Mouse (Mus musculus) heart, embryonic 14.5 days (tissue): ENCODE results near the gene Mdh1b. TPM values are rescaled to one million over a fixed set of nuclear protein-coding genes. Genes with fewer than 3 reads are reported as not detected.

ENCODE experiments used
- ATAC-seq: fragments of 200-750 bp; cut with Nextera tagmentation; 2 replicates; pipeline ENCODE4 v1.8.0; 2017; ENCODE audit warnings: low read depth, moderate TSS enrichment; ENCODE audit not compliant: insufficient number of reproducible peaks, insufficient read depth, low FRiP score
- H3K27ac ChIP-seq, 2 experiments: fragments of 200-500 bp in 1 of 2; fragments of 300-500 bp in 1 of 2; sonication (generic) in 1 of 2; replicated peaks in 1 of 2; 2 replicates each; pipeline ENCODE4 v1.5.1; 2012 to 2014; ENCODE audit warnings: low read depth in 2 of 2, low read length in 2 of 2, control low read depth in 1 of 2, mild to moderate bottlenecking in 1 of 2, mixed read lengths in 1 of 2; ENCODE audit not compliant: control insufficient read depth in 1 of 2, insufficient read depth in 1 of 2
- H3K27me3 ChIP-seq: fragments of 300-500 bp; sonication (generic); 2 replicates; pipeline ENCODE4 v1.6.1; 2014; ENCODE audit warnings: mild to moderate bottlenecking, low read length, control low read depth; ENCODE audit not compliant: control insufficient read depth, insufficient read depth
- H3K36me3 ChIP-seq: fragments of 300-500 bp; sonication (generic); 2 replicates; pipeline ENCODE4 v1.6.1; 2014; ENCODE audit warnings: mild to moderate bottlenecking, control low read depth, low read length, mixed read lengths; ENCODE audit not compliant: control insufficient read depth, insufficient read depth
- H3K4me1 ChIP-seq, 2 experiments: fragments of 200-500 bp in 1 of 2; fragments of 300-500 bp in 1 of 2; sonication (generic) in 1 of 2; 2 replicates each; pipeline ENCODE4 v1.6.1; 2012 to 2014; ENCODE audit warnings: low read length in 2 of 2, control low read depth in 1 of 2, mixed read lengths in 1 of 2; ENCODE audit not compliant: control insufficient read depth in 2 of 2, insufficient read depth in 2 of 2
- H3K4me2 ChIP-seq: fragments of 300-500 bp; sonication (generic); 2 replicates; pipeline ENCODE4 v1.6.1; 2014; ENCODE audit warnings: mild to moderate bottlenecking, low read length
- H3K4me3 ChIP-seq, 2 experiments: fragments of 200-500 bp in 1 of 2; fragments of 300-500 bp in 1 of 2; sonication (generic) in 1 of 2; 2 replicates each; pipeline ENCODE4 v1.5.1; 2012 to 2014; ENCODE audit warnings: low read length in 2 of 2, mild to moderate bottlenecking in 2 of 2, control low read depth in 1 of 2, low read depth in 1 of 2, moderate library complexity in 1 of 2; ENCODE audit not compliant: control insufficient read depth in 1 of 2, insufficient read depth in 1 of 2
- H3K9ac ChIP-seq: fragments of 300-500 bp; sonication (generic); 2 replicates; pipeline ENCODE4 v1.6.1; 2014; ENCODE audit warnings: mild to moderate bottlenecking, low read length
- H3K9me3 ChIP-seq: fragments of 300-500 bp; sonication (generic); 2 replicates; pipeline ENCODE4 v1.6.1; 2016; ENCODE audit warnings: low read length, control low read depth; ENCODE audit not compliant: control insufficient read depth
- WGBS: fragments of 180-500 bp; shearing (Covaris S2); extraction: QIAGEN DNeasy Blood & Tissue Kit; methylation state at CpG from one replicate; pipeline ENCODE4 v1.1.7; 2014; 5-methylcytosine and 5-hydroxymethylcytosine counted together
- polyA plus RNA-seq: library from polyadenylated mRNA; unstranded; fragments of >200 nt; fragmentation: Nextera tagmentation; extraction: Ambion mirVana; gene quantifications from 2 replicates; pipeline ENCODE4 v1.2.1, GENCODE M21; 2014

The Mdh1b gene
- polyA plus RNA-seq, 1 experiment from 2014 or later = not detected

DNA sequence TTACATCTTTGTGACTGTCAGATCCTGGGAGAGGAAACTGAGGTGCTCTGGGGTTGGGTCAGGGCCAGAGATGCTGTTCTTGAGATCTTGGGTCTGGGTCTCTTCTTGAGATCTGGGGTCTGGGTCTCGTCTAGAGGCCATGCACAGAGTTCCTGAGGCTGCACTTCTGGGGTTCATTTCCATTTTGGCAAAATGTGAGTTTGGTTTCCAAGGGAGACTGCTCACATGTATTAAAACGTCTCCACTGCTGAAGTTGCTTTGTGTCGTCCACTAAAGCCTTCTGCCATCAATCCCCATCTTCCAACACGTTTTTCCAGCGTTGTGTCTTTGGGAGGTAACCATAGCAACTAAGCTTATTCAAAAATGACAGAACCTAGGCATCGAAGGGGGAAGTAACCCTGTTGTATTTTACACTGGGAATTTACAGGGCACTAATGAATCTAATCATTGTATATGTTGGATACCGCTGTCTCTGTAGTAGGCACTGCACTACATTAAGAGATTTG, 33.8 kb upstream of the Mdh1b start:
- no peaks in the 10 kb centered on the region for H3K36me3 ChIP-seq
- ATAC-seq = no peak
- H3K9ac ChIP-seq = no peak overlapping the region
- no peaks in the 10 kb centered on the region; a peak in 1 of 4 replicates for H3K4me1 ChIP-seq
- WGBS = 53% methylated on average over 7 of the region's 7 CpGs
- no peaks in the 10 kb centered on the region for H3K9me3 ChIP-seq
- H3K27ac ChIP-seq = peak overlapping the region in 1 of 2 experiments; percentile 62; a peak in 2 of 4 replicates
- H3K27me3 ChIP-seq = 0 out of 2 replicates have a peak, but pooled peaks cover 3% of the 10 kb centered on the region
- H3K4me3 ChIP-seq = no peak overlapping the region
- no peak overlapping the region for H3K4me2 ChIP-seq

GRCm38 (mm10) chr1:63763212-63763694, 33.1 kb upstream of the Mdh1b start:
- 34% methylated on average over 3 of the region's 3 CpGs for WGBS

DNA sequence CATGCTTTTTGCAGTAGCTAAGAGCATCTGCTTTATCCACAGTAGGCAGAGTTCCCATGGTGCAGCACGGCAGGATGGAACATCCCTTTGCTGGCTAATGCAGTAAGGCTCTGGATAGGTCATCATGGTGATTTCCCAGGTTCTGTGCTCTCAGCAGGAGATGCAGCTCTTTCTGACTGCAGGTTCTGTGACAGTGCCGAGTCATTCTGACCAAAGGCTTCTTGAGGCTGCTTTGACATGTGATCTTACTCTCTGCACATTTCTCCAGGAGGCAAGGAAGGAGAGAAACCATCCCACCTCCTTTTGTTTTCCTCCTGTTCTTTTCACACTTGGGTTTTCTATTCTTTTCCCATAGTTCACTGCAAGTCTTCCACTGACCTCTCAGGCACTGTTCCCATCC, 25.9 kb upstream of the Mdh1b start:
- Histone ChIP-seq H3K27me3 (no peaks in the 10 kb centered on the region), H3K4me2 (no peak overlapping the region), H3K27ac (no peak overlapping the region), H3K36me3 (peaks cover 31% of the 10 kb centered on the region), H3K9ac (no peak overlapping the region), H3K4me3 (no peak overlapping the region), H3K9me3 (no peaks in the 10 kb centered on the region), H3K4me1 (no peaks in the 10 kb centered on the region)
- ATAC-seq = no peak
- 54% methylated on average over 2 of the region's 2 CpGs for WGBS

More at GRCm38 (mm10) chr1:63763212-63763694, 33.1 kb upstream of the Mdh1b start:
- Histone ChIP-seq H3K4me3 (no peak overlapping the region), H3K9ac (no peak overlapping the region), H3K27me3 (0 out of 2 replicates have a peak, but pooled peaks cover 3% of the 10 kb centered on the region), H3K4me1 (no peaks in the 10 kb centered on the region; a peak in 1 of 4 replicates), H3K36me3 (no peaks in the 10 kb centered on the region), H3K9me3 (no peaks in the 10 kb centered on the region), H3K4me2 (no peak overlapping the region), H3K27ac (peak overlapping the region in 1 of 2 experiments; percentile 62; a peak in 2 of 4 replicates)
- peak; percentile 43; the same call in 1 of the 2 replicates for ATAC-seq

DNA sequence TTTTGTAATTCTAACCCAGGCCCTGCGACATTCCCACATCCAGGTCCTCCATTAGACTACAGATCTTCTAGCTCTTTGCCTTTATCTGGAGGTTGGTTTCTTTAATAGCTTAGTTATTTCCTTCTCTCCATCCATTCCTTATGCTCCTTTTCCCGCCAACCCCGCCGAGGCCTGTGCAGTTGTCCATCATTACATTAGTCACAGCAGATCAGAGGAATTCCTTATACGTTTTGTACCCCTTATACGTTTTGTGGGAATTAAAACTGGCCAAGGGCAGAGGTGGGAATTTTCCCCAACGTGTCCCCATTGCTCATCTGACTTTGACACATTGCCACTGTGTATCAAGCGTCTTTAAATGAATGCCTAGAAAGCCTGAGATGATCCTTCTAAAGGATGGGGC, 322 bp downstream of the Mdh1b start:
- Histone ChIP-seq H3K9me3 (no peaks in the 10 kb centered on the region), H3K4me3 (peak overlapping the region; percentile 69 to 98), H3K9ac (peak overlapping the region; percentile 83), H3K36me3 (0 out of 2 replicates have a peak, but pooled peaks cover 3% of the 10 kb centered on the region), H3K27me3 (no peaks in the 10 kb centered on the region), H3K4me1 (peaks cover 0 to 6% of the 10 kb centered on the region in 2 experiments; a peak in 2 of 4 replicates), H3K27ac (no peak overlapping the region), H3K4me2 (peak overlapping the region; percentile 79)
- ATAC-seq = no peak
- 44% methylated on average over 8 of the region's 8 CpGs for WGBS

- H3K36me3 ChIP-seq = no peaks in the 10 kb centered on the region
- H3K27me3 ChIP-seq = no peaks in the 10 kb centered on the region
- no peak overlapping the region for H3K9ac ChIP-seq
- no peak overlapping the region for H3K27ac ChIP-seq
- no peak for ATAC-seq
- no peaks in the 10 kb centered on the region for H3K9me3 ChIP-seq
- H3K4me3 ChIP-seq = no peak overlapping the region
- H3K4me2 ChIP-seq = no peak overlapping the region
- no peaks in the 10 kb centered on the region for H3K4me1 ChIP-seq
- WGBS = 68% methylated on average over 7 of the region's 7 CpGs
Observed at GRCm38 (mm10) chr1:63720161-63720560, 10.0 kb downstream of the Mdh1b start.

DNA sequence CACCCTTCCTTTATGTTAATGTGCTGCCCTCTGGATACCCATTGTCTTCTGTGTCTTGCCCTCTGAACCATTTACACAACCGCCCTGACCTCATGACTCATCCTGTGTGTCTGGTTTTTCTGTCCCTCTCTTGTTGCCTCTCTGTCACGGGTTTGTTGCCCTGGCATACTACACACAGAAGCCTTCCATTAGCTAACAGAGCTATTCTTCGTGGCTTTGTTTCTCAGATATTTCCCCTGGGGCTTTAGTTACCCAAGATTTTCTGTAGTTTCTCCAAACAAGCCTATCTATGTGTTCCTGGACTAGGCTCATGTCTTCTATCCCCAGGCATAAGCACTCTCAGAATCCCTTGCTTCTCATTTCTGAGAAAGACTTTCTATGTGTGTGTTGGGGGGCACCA, 21.2 kb downstream of the Mdh1b start:
- H3K4me3 ChIP-seq = no peak overlapping the region

DNA sequence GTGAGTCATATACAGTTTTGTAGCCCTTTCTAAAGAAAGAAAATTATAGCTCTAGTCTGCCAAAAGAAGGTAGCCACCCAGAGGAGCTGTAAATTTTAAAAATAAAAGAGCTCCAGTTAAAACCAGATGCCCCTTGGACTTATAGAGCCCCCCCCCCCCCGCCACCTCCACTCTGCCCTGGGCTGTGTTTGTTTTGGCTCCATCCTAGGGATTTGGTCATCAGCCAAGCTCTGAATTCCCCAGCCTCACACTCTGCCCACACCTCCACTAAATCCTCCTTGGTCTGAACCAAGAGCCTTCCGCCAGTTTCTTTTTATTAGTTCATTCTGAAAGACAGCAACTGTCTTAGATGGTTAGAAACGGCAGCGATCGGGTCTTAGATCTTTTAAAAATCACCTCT, 24.4 kb downstream of the Mdh1b start:
- ATAC-seq = peak; percentile 54; the same call in 1 of the 2 replicates
- Histone ChIP-seq H3K4me2 (0 out of 2 replicates have a peak overlapping the region, but pooled peaks have one; percentile 1), H3K9ac (no peak overlapping the region), H3K9me3 (peaks cover 3% of the 10 kb centered on the region; the same call in 1 of the 2 replicates), H3K27ac (no peak overlapping the region; a peak in 1 of 4 replicates), H3K4me3 (no peak overlapping the region), H3K36me3 (no peaks in the 10 kb centered on the region), H3K27me3 (no peaks in the 10 kb centered on the region), H3K4me1 (no peaks in the 10 kb centered on the region)
- WGBS = 54% methylated on average over 5 of the region's 5 CpGs

More for the DNA sequence above, 21.2 kb downstream of the Mdh1b start:
- Histone ChIP-seq H3K4me1 (no peaks in the 10 kb centered on the region), H3K36me3 (no peaks in the 10 kb centered on the region), H3K9ac (no peak overlapping the region), H3K4me2 (no peak overlapping the region), H3K27me3 (no peaks in the 10 kb centered on the region), H3K9me3 (peaks cover 3% of the 10 kb centered on the region; the same call in 1 of the 2 replicates), H3K27ac (no peak overlapping the region)
- ATAC-seq = no peak
- 58% methylated on average over 3 of the region's 3 CpGs for WGBS
